7 mouse cellular contexts compared by ENCODE assay signal in genomic region chr6:127272630-127273029, GRCm38 (mm10).
DNase-seq lines count a peak whose midpoint lies in the region; ATAC-seq and TF ChIP-seq lines count a peak whose summit lies in the region.

No protein-coding gene starts in this region.

- intact Hi-C loops in left cerebral cortex, adult 2 months (cut with DNase I): no loop called here
- intact Hi-C loops in left cerebral cortex, postnatal 36 days (cut with DNase I): no loop called here

- peak; percentile 76 for ATAC-seq in neutrophil, adult 5-6 weeks (ENCODE audit: extremely low read depth, insufficient number of reproducible peaks, low FRiP score, poor library complexity, severe bottlenecking)

- no peak overlapping the region for H3K4me3 ChIP-seq in left cerebral cortex, adult 2 months

- DNase-seq in left cerebral cortex, adult 2 months (ENCODE audit: extremely low spot score in 1 of 2, low spot score in 2 of 2): no peak
- no peak for DNase-seq in left cerebral cortex, adult 11 months (ENCODE audit: low spot score)
- DNase-seq in adrenal gland, postnatal 25 days: peak; percentile 12
- peak; percentile 48 to 53 for DNase-seq in kidney, postnatal 25 days
- no peak for DNase-seq in ovary, adult 18-20 months (ENCODE audit: low spot score)
- no peak for DNase-seq in left cerebral cortex, postnatal 36 days (ENCODE audit: low spot score in 2 of 2)

- H3K27ac ChIP-seq in left cerebral cortex, adult 2 months: no peak overlapping the region

- TF ChIP-seq CTCF in left cerebral cortex, adult 2 months (IDR thresholded peaks at IDR 0.05): peak; percentile 14

Comparison
In these comparisons a context has a peak if more than half of its experiments do, and no peak if none do; other contexts are left out.
1. DNase-seq: peak in adrenal gland, postnatal 25 days (single experiment) and kidney, postnatal 25 days (2 of 2); none in left cerebral cortex, adult 2 months (0 of 2), left cerebral cortex, adult 11 months (single experiment), ovary, adult 18-20 months (single experiment) and left cerebral cortex, postnatal 36 days (0 of 2).